Mouse (Mus musculus): Measurements from ENCODE around the gene Zscan29.
"Not testable (repeated sequence)": the region's sequence is repeated elsewhere in the genome, so short reads cannot be mapped to it uniquely, and the experiment has no call there.

Gene Zscan29

DNA sequence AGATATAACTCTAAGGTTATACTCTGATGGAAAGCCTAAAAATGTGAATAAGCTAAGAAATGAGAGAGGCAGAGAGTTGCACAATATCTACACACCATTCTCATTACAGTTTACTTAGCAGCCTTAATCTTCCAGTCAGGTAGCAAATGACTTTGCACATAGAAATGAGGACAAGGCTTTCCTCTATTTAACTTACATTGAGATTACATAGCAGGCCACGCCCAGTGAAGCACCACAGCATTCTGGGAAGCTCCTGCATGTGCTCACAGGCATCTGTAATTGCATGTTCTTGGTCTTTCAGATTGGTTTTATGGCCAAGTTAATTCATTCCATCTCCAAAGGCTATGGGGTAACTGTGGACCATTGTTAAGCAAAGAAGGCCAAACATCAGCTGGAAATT lies 38.1 kb downstream of the Zscan29 start:
- DNase-seq (ENCODE audit: low spot score), result no peak

DNA sequence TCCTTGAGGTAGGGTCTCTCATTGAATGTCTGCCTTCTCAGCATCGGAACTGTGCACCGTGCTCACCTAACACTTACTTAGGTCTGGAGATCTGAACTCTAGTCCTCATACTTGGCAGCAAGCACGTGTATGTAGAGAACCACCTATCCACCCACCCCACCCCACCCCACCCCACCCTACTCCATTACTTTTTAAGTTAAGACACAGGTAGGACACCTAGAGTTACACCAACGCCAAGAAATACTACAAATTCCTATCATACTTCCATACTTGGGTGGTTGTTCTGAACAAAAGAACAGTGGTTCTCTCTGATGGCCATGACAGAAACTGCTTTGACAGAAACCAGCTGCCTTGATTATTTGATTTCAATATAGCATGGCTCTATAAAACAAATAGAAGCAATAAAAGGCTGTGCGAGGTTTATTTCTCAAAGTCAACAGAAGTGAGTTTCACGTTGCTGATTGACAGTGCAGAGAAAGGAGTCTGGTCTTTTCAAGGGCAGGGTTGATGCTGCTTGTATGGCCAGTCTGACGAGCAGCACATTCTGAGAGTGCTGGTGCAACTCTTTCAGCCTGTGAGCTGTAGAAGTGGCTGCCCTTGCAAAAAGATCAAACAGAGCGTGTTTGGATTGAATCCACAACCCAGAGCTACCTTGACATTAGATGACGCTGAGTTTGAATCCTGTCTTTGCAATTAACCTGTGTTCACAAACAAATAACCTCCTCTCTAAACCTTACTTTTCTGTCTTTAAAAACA lies 41.9 kb downstream of the Zscan29 start:
- DNase-seq (ENCODE audit: low spot score), result no peak

DNA sequence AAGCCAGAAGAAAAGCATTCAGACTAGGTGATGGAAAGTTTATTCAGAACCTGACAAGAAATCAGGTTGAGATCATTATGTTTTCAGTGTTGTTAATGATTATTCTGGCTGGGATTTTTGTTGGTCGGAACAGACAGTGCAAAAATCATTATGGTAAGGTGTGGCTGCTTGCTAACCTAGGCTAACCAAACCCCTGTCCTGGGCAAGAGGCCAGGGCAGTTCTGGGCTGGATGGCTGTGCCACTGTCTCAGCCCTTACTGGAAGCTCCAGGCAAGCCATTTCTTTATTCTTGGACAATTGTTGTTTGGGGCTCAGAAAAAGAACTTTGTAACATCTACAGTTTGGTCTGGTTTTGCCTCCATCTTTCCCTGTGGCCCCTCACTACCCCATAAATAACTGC lies 43.4 kb downstream of the Zscan29 start:
- no peak for DNase-seq (ENCODE audit: low spot score)

DNA sequence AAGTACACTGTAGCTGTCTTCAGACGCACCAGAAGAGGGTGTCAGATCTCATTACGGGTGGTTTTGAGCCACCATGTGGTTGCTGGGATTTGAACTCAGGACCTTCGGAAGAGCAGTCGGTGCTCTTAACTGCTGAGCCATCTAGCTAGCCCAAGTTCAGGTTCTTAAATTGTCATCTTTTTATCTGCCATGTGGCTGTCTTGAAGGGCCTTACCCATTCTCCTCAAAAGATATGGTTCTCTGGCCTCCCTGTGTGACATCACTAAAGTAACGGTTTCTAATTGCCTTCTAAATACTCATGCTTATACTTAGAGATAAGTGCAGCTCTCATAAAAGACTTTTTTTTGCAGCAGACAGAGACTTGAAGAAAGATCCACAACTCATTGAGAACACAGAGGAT lies 44.6 kb downstream of the Zscan29 start:
- DNase-seq (ENCODE audit: low spot score), result not testable (repeated sequence)

DNA sequence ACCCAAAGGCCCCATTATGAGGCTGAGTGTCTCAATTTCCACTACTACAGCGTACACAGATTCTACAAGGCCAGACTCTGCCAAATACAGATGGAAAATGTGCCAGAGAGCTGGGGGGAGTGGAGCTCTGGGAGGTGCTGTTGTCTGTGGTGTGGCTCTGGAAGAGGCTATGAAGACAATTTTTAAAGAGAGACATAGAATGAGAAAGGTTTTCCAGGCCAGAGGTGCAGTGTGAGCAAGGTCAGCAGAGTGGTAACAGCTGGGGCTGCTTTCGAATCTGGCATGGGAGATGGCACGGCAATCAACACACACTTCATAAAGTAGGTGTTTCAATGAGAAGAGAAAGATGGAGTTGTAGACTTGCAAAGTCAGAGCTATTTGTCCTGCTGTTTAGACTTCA lies 51.7 kb downstream of the Zscan29 start:
- no peak for DNase-seq (ENCODE audit: low spot score)

DNA sequence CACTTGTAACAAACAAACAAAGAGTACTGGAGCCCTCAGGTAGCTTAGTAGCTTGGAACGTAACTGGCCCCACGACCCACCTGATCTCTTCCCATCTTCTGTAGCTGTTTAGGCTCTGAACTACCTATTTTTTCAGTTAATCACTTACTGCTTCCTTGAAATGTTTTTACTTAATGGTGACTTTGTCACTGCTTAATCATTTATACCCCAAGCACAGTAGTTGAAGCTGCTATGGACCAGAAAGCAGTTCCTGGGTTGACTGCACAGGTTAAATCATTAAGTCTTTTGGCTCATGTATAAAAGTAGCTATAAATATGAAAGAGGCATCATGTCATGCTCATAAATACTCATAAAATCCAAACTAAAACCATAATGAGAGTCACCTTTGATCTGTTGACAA lies 55.5 kb downstream of the Zscan29 start:
- DNase-seq (ENCODE audit: low spot score), result no peak

DNA sequence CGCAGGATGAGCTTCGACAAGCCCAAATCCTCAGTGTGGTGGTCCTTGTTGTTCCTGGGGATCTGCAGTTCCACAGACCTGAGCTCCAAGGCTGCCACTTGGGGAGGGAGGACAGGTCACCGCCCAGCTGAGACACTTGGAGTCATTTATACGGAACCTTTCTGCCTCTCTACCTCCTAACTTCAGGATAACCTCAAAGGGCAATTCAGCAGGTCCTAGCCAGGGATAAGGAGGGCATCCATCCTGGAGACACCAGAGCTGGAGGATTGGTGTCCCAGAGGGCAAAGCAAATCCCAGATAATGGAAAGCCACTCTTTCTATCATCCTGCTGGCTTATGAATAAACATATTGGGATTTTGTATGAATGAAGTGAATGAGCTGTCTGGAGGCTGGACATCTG lies 61.2 kb downstream of the Zscan29 start, which contains the start of gene Tgm7:
Gene Tgm7 (minus strand): TSS at position 101 of the 400 bp plus-strand sequence.
- DNase-seq (ENCODE audit: low spot score), result no peak
